Mouse (Mus musculus): ENCODE results near the gene Mef2a. TPM values are rescaled to one million over a fixed set of nuclear protein-coding genes. Genes with fewer than 3 reads are reported as not detected.

Mef2a gene
- polyA plus RNA-seq, 1 experiment from 2014 or later, result 30.6 TPM

- no peak for ATAC-seq (ENCODE audit: low FRiP score)
- no peak overlapping the region; the same call in 1 of the 2 replicates for H3K27ac ChIP-seq
Measured at GRCm38 (mm10) chr7:67359863-67360262, 12.8 kb downstream of the Mef2a start.

DNA sequence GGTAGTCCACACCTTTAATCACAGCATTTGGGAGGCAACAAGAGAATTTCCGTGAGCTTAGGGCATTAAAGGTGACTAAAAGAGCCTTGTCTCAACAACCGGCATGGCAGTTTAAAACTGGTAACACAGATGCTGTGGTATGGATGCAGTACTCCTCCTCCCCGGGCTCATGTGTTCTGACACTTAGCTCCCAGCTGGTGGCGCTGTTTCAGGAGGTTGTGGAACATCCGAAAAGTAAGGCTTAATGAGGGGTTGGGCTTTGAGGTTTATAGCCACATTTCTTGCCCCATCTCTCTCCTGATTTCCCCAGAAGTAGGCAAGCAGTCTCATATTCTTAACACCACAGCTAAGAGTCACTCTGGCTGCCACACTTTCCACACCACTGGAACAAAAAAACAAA, 16.8 kb downstream of the Mef2a start:
- WGBS, result 91% methylated on average over 5 of the region's 5 CpGs

More at GRCm38 (mm10) chr7:67359863-67360262, 12.8 kb downstream of the Mef2a start:
- peaks cover 15% of the 10 kb centered on the region for H3K9me3 ChIP-seq
- H3K27me3 ChIP-seq, result no peaks in the 10 kb centered on the region
- no peak overlapping the region for H3K4me3 ChIP-seq (replicated peaks)
- peaks cover 7% of the 10 kb centered on the region; the same call in 1 of the 2 replicates for H3K4me1 ChIP-seq
- no peak overlapping the region for H3K9ac ChIP-seq
- peaks cover 6% of the 10 kb centered on the region; the same call in 1 of the 2 replicates for H3K36me3 ChIP-seq (replicated peaks)
- no peak overlapping the region for H3K4me2 ChIP-seq

GRCm38 (mm10) chr7:67353667-67354066, 19.0 kb downstream of the Mef2a start:
- H3K4me2 ChIP-seq, result no peak overlapping the region
- no peak overlapping the region for H3K4me3 ChIP-seq (replicated peaks)
- no peak for ATAC-seq (ENCODE audit: low FRiP score)
- H3K27me3 ChIP-seq, result no peaks in the 10 kb centered on the region
- H3K9me3 ChIP-seq, result peaks cover 15% of the 10 kb centered on the region
- H3K27ac ChIP-seq, result no peak overlapping the region
- H3K4me1 ChIP-seq, result no peaks in the 10 kb centered on the region
- H3K36me3 ChIP-seq (replicated peaks), result peaks cover 6% of the 10 kb centered on the region; the same call in 1 of the 2 replicates
- H3K9ac ChIP-seq, result no peak overlapping the region
- WGBS, result 87% methylated on average over 6 of the region's 6 CpGs

More for the DNA sequence above, 16.8 kb downstream of the Mef2a start:
- Histone ChIP-seq H3K4me1 (peaks cover 5% of the 10 kb centered on the region; the same call in 1 of the 2 replicates), H3K27ac (no peak overlapping the region), H3K27me3 (no peaks in the 10 kb centered on the region), H3K4me3 (replicated peaks) (no peak overlapping the region), H3K9ac (no peak overlapping the region), H3K9me3 (peaks cover 15% of the 10 kb centered on the region), H3K36me3 (replicated peaks) (peaks cover 6% of the 10 kb centered on the region; the same call in 1 of the 2 replicates), H3K4me2 (no peak overlapping the region)
- ATAC-seq (ENCODE audit: low FRiP score), result no peak

- Histone ChIP-seq H3K9me3 (peaks cover 15% of the 10 kb centered on the region), H3K4me2 (no peak overlapping the region), H3K27me3 (no peaks in the 10 kb centered on the region), H3K27ac (no peak overlapping the region), H3K9ac (no peak overlapping the region), H3K4me3 (replicated peaks) (no peak overlapping the region), H3K4me1 (no peaks in the 10 kb centered on the region), H3K36me3 (replicated peaks) (peaks cover 6% of the 10 kb centered on the region; the same call in 1 of the 2 replicates)
- no peak for ATAC-seq (ENCODE audit: low FRiP score)
- 78% methylated on average over 4 of the region's 4 CpGs for WGBS
Measured at GRCm38 (mm10) chr7:67352989-67353388, 19.7 kb downstream of the Mef2a start.

DNA sequence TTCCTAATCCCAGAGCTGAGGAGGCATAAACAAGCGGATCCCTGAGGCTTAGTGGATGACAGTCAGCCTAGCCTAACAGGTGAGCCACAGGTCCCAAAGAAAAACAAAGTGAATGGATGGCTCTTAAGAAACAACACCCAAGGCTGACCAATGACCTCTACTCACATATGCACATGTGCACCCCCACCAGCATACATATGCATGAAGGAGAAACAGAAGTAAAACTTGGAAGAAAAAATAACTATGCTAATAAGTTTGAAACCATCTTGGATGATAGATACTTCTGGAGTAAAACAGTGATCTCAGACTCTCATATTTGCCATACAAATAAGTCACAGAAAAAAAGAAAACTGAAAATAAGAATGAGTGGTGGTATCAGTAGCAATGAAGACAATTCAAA, 28.2 kb downstream of the Mef2a start:
- H3K4me1 ChIP-seq, result no peaks in the 10 kb centered on the region
- no peaks in the 10 kb centered on the region for H3K27me3 ChIP-seq
- no peak for ATAC-seq (ENCODE audit: low FRiP score)
- H3K9me3 ChIP-seq, result no peaks in the 10 kb centered on the region
- WGBS, result 88% methylated on average over 1 of the region's 1 CpGs
- no peak overlapping the region for H3K9ac ChIP-seq
- no peak overlapping the region for H3K4me2 ChIP-seq
- H3K27ac ChIP-seq, result no peak overlapping the region
- no peaks in the 10 kb centered on the region; the same call in 1 of the 2 replicates for H3K36me3 ChIP-seq (replicated peaks)
- no peak overlapping the region for H3K4me3 ChIP-seq (replicated peaks)

DNA sequence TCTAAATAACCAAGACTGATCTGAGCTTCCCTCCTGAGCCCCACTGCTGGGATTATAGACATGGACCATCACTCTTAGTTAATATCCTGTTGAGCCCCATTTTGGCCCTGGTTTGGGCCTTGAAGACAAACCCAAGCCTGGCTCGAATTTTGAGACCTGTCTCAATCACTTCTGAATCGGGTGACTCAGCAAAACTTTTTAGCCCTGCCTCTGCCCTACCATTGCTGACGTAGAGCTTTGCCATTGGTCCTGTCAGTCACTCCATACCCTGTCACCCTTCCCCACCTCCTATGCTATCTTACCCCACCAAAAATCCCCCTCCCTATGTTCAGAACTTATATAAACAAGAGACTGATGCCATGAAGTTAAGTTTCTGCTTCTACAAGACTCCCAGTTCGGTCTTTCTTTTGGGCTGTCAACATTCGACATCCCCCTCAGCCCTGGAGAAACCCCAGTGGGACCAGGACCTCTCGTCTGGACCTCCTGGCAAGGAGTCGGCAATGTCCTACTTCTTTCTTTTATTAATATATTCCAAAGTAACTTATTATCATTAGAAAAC, 30.5 kb downstream of the Mef2a start:
- no peak overlapping the region for H3K27ac ChIP-seq
- H3K27me3 ChIP-seq, result no peaks in the 10 kb centered on the region
- no peak overlapping the region for H3K4me3 ChIP-seq (replicated peaks)
- no peak for ATAC-seq (ENCODE audit: low FRiP score)
- 90% methylated on average over 7 of the region's 7 CpGs for WGBS
- H3K9me3 ChIP-seq, result no peaks in the 10 kb centered on the region
- no peaks in the 10 kb centered on the region for H3K4me1 ChIP-seq
- H3K36me3 ChIP-seq (replicated peaks), result no peaks in the 10 kb centered on the region; the same call in 1 of the 2 replicates
- H3K9ac ChIP-seq, result no peak overlapping the region
- H3K4me2 ChIP-seq, result no peak overlapping the region

GRCm38 (mm10) chr7:67320359-67320758, 52.3 kb downstream of the Mef2a start:
- H3K4me2 ChIP-seq, result no peak overlapping the region
- H3K9ac ChIP-seq, result no peak overlapping the region
- no peaks in the 10 kb centered on the region for H3K4me1 ChIP-seq
- H3K9me3 ChIP-seq, result no peaks in the 10 kb centered on the region
- H3K4me3 ChIP-seq (replicated peaks), result no peak overlapping the region
- no peaks in the 10 kb centered on the region for H3K27me3 ChIP-seq
- no peaks in the 10 kb centered on the region; the same call in 1 of the 2 replicates for H3K36me3 ChIP-seq (replicated peaks)
- no peak for ATAC-seq (ENCODE audit: low FRiP score)
- 86% methylated on average over 1 of the region's 1 CpGs for WGBS
- H3K27ac ChIP-seq, result no peak overlapping the region

GRCm38 (mm10) chr7:67318697-67319096, 54.0 kb downstream of the Mef2a start:
- ATAC-seq (ENCODE audit: low FRiP score), result no peak
- H3K36me3 ChIP-seq (replicated peaks), result no peaks in the 10 kb centered on the region; the same call in 1 of the 2 replicates

GRCm38 (mm10) chr7:67313200-67313599, 59.5 kb downstream of the Mef2a start:
- Histone ChIP-seq H3K36me3 (replicated peaks) (no peaks in the 10 kb centered on the region; the same call in 1 of the 2 replicates), H3K4me3 (replicated peaks) (no peak overlapping the region), H3K9me3 (no peaks in the 10 kb centered on the region), H3K4me1 (no peaks in the 10 kb centered on the region), H3K4me2 (no peak overlapping the region), H3K27me3 (no peaks in the 10 kb centered on the region), H3K27ac (no peak overlapping the region), H3K9ac (no peak overlapping the region)
- ATAC-seq (ENCODE audit: low FRiP score), result no peak
- WGBS, result 92% methylated on average over 3 of the region's 3 CpGs

More at GRCm38 (mm10) chr7:67318697-67319096, 54.0 kb downstream of the Mef2a start:
- H3K4me1 ChIP-seq, result no peaks in the 10 kb centered on the region
- H3K4me3 ChIP-seq (replicated peaks), result no peak overlapping the region
- no peak overlapping the region for H3K9ac ChIP-seq
- H3K9me3 ChIP-seq, result no peaks in the 10 kb centered on the region
- no peaks in the 10 kb centered on the region for H3K27me3 ChIP-seq
- H3K4me2 ChIP-seq, result no peak overlapping the region
- H3K27ac ChIP-seq, result no peak overlapping the region

DNA sequence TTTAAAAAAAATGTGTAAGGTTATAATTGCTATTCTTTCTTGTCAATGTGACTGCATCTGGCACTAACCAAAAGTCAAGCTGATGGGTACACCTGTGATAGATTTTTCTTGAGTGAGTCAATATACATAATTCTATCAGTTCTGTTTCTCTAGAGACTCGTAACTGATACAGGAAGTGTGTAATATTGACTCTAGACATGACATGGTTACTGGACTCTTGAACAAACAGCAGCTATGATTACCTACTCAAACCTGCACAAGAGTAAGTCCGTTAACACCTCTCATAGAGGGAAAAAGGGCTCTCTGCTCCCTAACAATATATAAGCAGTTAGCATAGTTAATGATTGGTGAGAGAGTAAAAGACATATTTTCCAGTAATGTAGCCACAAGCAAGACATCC, 62.5 kb downstream of the Mef2a start:
- Histone ChIP-seq H3K27me3 (no peaks in the 10 kb centered on the region), H3K9ac (no peak overlapping the region), H3K27ac (no peak overlapping the region), H3K4me2 (no peak overlapping the region), H3K9me3 (no peaks in the 10 kb centered on the region), H3K4me1 (no peaks in the 10 kb centered on the region), H3K4me3 (replicated peaks) (no peak overlapping the region), H3K36me3 (replicated peaks) (no peaks in the 10 kb centered on the region)
- WGBS, result 96% methylated on average over 2 of the region's 2 CpGs
- ATAC-seq (ENCODE audit: low FRiP score), result no peak

DNA sequence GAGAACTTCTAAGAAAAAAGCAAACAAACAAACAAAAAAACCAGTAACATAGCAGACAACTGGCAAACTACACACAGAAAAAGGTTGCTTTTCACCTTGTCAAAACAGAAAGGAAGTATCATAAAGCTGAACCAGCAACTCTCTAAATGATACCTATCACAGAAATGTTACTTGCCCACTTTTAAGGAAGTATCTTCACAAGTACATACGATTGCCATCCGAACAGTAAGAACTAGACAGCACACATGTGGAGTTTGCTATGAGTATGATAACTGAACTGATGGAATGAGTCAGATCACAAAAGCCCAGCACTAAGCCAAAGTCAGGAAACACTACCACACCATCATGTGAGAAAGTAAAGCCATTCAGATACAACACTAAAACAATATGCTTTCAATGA, 64.6 kb downstream of the Mef2a start:
- no peak overlapping the region for H3K4me2 ChIP-seq
- H3K36me3 ChIP-seq (replicated peaks), result 0 out of 2 replicates have a peak, but pooled peaks cover 4% of the 10 kb centered on the region
- WGBS, result 96% methylated on average over 2 of the region's 2 CpGs
- H3K27me3 ChIP-seq, result no peaks in the 10 kb centered on the region
- H3K9me3 ChIP-seq, result no peaks in the 10 kb centered on the region
- no peak overlapping the region for H3K4me3 ChIP-seq (replicated peaks)
- H3K27ac ChIP-seq, result no peak overlapping the region
- H3K9ac ChIP-seq, result no peak overlapping the region
- no peaks in the 10 kb centered on the region for H3K4me1 ChIP-seq
- ATAC-seq (ENCODE audit: low FRiP score), result no peak

GRCm38 (mm10) chr7:67307078-67307477, 65.6 kb downstream of the Mef2a start:
- no peaks in the 10 kb centered on the region for H3K9me3 ChIP-seq
- no peaks in the 10 kb centered on the region for H3K27me3 ChIP-seq
- WGBS, result 96% methylated on average over 3 of the region's 3 CpGs
- H3K4me3 ChIP-seq (replicated peaks), result no peak overlapping the region
- H3K4me2 ChIP-seq, result no peak overlapping the region
- no peak overlapping the region for H3K27ac ChIP-seq
- ATAC-seq (ENCODE audit: low FRiP score), result no peak
- no peaks in the 10 kb centered on the region for H3K4me1 ChIP-seq
- 0 out of 2 replicates have a peak, but pooled peaks cover 4% of the 10 kb centered on the region for H3K36me3 ChIP-seq (replicated peaks)
- H3K9ac ChIP-seq, result no peak overlapping the region

DNA sequence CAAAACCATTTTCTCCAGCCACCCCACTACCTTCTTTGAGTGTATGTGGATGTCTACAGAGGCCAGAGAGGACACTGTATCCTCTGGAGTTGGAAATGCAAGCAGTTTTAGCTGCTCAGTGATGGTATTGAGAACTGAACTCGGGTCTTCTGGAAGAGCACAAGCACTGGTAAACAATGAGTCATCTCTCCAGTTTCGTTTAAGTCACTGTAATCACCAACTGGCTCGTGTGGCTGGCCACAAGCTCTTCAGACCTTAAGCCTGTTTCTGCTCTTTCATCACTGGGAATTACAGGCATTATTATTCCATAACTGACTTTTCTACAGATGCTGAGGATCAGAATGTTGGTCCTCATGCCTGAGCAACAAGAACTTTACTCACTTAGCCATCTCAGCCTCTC, 67.7 kb downstream of the Mef2a start:
- no peak overlapping the region for H3K4me3 ChIP-seq (replicated peaks)
- no peaks in the 10 kb centered on the region for H3K4me1 ChIP-seq
- no peaks in the 10 kb centered on the region for H3K9me3 ChIP-seq
- no peak overlapping the region for H3K27ac ChIP-seq
- WGBS, result 87% methylated on average over 3 of the region's 3 CpGs
- H3K9ac ChIP-seq, result no peak overlapping the region
- no peak for ATAC-seq (ENCODE audit: low FRiP score)
- no peak overlapping the region for H3K4me2 ChIP-seq
- 0 out of 2 replicates have a peak, but pooled peaks cover 4% of the 10 kb centered on the region for H3K36me3 ChIP-seq (replicated peaks)
- H3K27me3 ChIP-seq, result no peaks in the 10 kb centered on the region

Data from forebrain, embryonic 12.5 days (tissue).